Mouse (Mus musculus): Measurements from ENCODE around the gene Gm10577.

Gm10577 gene

DNA sequence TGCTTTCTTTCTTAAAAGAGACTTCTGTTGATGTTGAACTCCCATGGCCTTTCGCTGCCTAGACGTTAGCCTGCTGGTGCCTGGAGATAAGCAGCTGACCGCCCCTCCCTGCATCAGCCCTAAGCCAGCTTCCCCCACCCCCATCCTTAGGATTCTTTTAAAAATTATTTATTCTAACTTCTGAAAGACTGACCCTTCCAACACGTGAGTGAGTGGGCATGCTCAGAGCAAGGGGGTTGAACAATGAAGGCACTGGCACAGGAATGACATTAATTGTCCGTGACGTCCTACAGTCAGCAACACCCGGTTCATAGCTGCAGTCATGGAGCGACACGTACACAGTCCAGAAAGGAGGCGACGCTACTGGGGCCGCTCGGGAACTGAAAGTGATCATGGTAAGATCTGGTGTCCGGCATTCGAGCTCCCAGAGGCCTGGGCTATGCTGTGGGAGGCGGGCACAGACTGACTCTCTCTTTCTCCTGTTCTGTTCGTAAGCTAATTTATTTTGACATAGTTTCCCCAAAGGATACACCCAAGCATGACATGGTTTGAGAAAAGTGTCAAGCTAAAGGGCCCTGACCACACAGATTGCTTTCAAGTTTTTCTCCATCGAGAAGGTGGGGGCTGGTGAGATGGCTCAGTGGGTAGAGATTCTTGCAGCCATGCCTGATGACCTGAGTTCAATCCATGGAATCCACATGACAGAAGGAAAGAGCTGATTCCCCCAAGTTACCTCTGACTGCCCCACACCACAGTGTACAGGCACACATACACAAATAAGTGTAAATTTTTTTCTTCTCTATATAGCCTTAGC, 25.8 kb downstream of the Gm10577 start:
- no peak for DNase-seq (ENCODE audit: low spot score)

DNA sequence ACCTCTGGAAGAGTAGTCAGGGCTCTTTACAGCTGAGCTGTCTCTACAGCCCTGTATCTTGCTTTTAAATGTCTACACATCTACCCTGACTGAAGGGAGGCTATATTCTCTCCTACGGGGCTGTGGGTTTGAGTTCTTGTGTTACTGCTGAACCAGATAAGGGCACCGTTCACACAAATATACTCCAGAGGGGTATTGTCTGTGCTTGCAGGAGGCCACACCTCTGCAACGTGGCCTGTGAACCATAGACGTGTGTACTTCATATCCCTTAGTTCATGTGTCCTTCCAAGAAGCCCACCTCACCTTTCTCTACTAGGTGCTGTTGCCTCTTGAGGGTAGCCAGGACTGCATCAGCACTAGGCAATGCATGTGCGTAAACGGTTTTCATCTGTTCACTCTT, 28.4 kb downstream of the Gm10577 start:
- DNase-seq (ENCODE audit: low spot score) = no peak

DNA sequence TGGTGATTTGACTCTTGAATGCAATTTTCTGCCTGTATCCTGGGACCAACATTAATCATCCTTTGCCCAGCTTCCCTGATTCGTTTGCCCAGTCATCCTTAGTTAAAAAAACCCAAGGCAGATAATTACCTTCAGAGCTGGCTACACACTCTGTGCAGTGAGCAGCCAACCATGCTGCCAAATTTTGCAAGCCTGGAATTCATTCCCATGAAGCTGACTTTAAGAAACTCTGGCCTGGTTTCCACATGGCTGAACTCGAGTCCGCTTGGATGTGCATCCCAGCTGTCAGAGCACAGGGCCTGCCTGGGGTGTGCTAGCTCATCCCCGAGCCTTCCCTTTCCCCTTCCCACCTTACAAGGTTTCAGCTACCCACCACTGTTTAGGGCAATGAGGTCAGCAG, 29.5 kb downstream of the Gm10577 start:
- DNase-seq (ENCODE audit: low spot score) = peak; percentile 29

DNA sequence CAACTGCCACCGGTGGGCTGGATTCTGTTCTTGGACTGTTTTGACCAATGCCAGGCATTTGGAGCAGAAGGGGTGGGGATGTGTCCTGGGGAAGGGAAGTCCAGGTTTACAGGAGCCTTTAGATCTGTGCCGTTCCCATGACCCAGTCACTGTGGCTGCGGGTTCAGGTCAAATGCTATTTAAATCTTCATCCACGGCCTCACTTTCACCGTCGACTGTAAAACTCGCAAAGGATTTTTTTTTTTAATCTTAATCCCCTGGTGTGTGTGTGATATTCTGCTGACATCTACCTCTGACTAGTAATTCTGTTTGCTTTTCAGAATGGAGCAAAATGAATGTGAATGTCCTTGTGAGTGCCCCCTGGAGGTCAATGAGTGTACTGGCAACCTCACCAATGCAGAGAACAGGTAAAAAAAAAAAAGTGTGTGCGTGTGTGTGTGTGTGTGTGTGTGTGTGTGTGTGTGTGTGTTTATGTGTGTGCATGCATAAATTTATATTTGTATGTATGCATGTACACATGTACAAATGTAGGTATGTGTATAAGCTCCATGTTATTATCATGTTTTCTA, 32.2 kb downstream of the Gm10577 start:
- peak; percentile 25 for DNase-seq (ENCODE audit: low spot score)

DNA sequence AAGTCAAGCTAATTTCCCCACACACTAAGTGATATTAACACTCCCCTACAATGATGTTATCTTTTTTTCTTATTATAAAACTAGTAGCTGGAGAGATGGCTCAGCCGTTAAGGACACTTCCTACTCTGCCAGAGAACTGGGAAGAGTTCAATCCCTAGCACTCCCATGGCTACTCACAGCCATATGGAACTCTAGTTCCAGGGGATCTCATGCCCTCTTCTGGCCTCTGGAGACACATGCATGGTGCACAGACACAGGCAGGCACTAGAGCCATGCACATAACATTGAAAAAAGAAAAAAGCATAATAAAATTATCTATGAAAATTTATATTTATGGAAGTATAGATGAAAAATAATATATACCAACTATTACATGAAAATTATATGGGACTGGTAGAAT, 33.3 kb downstream of the Gm10577 start:
- no peak for DNase-seq (ENCODE audit: low spot score)

DNA sequence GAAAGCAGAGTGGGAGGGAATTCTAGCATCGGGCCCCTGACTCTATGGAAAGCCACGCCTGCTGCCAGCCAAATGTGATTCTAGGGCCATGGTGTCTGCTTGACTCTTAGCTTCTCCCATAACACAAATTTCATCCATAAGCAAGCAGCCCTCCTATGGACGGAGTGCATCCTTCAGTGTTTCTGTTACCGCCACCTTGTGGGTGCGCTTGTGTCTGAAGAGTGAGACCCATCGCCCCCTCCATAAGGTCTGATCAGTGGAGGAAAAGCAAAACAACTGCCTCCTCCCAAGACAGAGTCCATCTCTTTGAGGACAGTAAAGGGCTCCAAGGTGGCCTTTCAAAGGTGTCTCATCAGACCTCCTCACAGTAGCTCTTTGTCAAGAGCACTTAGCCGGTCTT, 43.0 kb downstream of the Gm10577 start:
- no peak for DNase-seq (ENCODE audit: low spot score)

DNA sequence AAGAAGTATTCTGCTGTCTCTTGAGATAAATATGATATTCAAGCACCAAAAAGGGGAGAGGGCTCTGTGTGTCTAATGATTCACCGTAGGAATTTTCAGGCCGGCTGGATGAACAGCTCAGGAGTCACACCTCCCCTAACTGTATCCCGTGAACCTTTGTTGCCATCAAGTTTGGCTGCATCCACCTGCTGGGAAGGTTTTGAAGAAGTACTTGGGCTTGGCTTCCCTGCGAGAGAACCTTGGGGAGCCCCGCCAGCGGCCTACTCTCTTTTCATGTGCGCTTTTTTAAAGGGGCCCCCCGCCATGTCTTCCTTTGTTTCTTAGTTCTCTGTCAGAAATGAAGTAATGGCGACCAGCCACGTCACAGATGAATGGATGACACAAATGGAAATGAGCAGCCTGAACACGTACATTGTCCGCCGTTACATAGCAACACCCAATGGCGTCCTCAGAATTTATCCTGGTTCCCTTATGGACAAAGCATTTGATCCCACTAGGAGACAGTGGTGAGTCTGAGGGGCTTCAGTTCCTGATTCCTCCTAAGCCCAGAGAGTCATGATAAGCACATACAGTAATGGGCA, 46.0 kb downstream of the Gm10577 start:
- no peak for DNase-seq (ENCODE audit: low spot score)

DNA sequence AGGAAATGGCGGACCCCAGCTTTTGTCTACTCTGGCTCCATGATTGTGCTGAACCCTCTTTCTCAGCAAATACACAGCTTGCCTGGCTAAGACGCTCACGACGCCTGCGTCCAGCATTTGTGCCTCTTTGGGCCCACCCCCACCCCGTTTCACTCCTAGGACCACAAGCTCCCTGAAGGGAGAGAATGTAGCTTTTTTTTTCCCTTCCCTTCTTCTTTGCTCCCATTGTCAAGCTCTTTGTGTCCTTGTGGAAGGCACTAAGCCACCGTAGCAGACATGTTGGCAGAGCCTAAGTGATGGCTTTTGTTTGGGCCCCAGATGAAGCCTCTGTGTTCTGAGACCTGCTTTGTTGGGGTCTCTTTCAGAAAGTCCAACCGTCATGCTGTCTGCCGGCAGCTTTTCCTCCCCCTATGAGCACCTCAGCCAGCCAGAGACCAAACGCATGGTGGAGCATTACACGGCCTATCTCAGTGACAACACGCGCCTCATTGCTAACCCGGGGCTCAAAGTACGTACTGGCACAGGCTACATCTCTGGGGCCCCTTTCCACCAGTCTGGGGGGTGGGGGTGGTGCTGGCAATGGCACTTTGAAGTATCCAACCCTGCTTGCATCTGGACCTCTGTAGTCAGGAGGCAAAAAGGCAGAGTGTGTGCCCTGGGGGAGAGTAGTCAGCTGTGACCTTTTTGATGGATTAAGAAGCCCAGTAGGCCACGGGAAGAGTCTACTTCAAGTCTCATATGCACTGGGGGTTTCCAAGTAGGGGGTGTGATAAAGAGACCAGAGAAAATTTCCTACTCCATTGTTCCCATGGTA, 46.6 kb downstream of the Gm10577 start:
- DNase-seq (ENCODE audit: low spot score) = no peak

All from urinary bladder, postnatal 14 days (tissue).